Mouse (Mus musculus) MEL (cell line): ENCODE results near the gene Dthd1. TPM values are rescaled to one million over a fixed set of nuclear protein-coding genes. Genes with fewer than 3 reads are reported as not detected.

Source experiments
- DNase-seq: peaks from one replicate; pipeline ENCODE4 v3.0.0; 2011; ENCODE audit warnings: low read depth, low spot score
- H3K27ac ChIP-seq: 2 replicates; pipeline ENCODE4 v1.5.1; 2012; ENCODE audit warnings: low read depth, mild to moderate bottlenecking, control low read depth, low read length, moderate library complexity; ENCODE audit not compliant: control insufficient read depth
- H3K27me3 ChIP-seq, 2 experiments: fragments of 150-350 bp in 1 of 2; sonication (generic) in 1 of 2; 2 replicates each; pipeline ENCODE4 v1.6.1; 2012; ENCODE audit warnings: low read length in 2 of 2, mild to moderate bottlenecking in 2 of 2, improper control_type of control experiment in 1 of 2, moderate library complexity in 1 of 2; ENCODE audit not compliant: insufficient read depth in 2 of 2, control insufficient read depth in 1 of 2
- H3K36me3 ChIP-seq, 2 experiments: 2 replicates each; pipeline ENCODE4 v1.6.1; 2012 to 2014; ENCODE audit warnings: low read length in 2 of 2, improper control_type of control experiment in 1 of 2, inconsistent platforms in 1 of 2, mild to moderate bottlenecking in 1 of 2; ENCODE audit not compliant: insufficient read depth in 2 of 2, control insufficient read depth in 1 of 2
- H3K4me1 ChIP-seq, 2 experiments: fragments of 150-350 bp in 1 of 2; sonication (generic) in 1 of 2; 2 replicates each; pipeline ENCODE4 v1.6.1; 2012; ENCODE audit warnings: low read length in 2 of 2, improper control_type of control experiment in 1 of 2, mild to moderate bottlenecking in 1 of 2; ENCODE audit not compliant: insufficient read depth in 2 of 2, control insufficient read depth in 1 of 2
- H3K4me3 ChIP-seq, 2 experiments: fragments of 150-350 bp in 1 of 2; sonication (generic) in 1 of 2; 2 replicates each; pipeline ENCODE4 v1.5.1; 2012; ENCODE audit warnings: low read depth in 2 of 2, low read length in 2 of 2, mild to moderate bottlenecking in 2 of 2, moderate library complexity in 2 of 2, control low read depth in 1 of 2, improper control_type of control experiment in 1 of 2; ENCODE audit not compliant: control insufficient read depth in 1 of 2, insufficient read depth in 1 of 2
- H3K79me2 ChIP-seq: 2 replicates; pipeline ENCODE4 v1.6.1; 2012; ENCODE audit warnings: mild to moderate bottlenecking, low read length, moderate library complexity; ENCODE audit not compliant: control insufficient read depth, poor library complexity, insufficient read depth
- H3K9ac ChIP-seq: 2 replicates; pipeline ENCODE4 v1.6.1; 2012; ENCODE audit warnings: low read depth, mild to moderate bottlenecking, control low read depth, low read length, moderate library complexity; ENCODE audit not compliant: control insufficient read depth, poor library complexity, severe bottlenecking
- H3K9me3 ChIP-seq: fragments of 150-350 bp; sonication (generic); replicated peaks from 2 replicates; pipeline ENCODE4 v1.6.1; 2012; ENCODE audit warnings: mild to moderate bottlenecking, low read length, improper control_type of control experiment, moderate library complexity; ENCODE audit not compliant: insufficient read depth
- BHLHE40 ChIP-seq: IDR thresholded peaks from 2 replicates; pipeline ENCODE4 v1.6.1; 2012; ENCODE audit warnings: low read depth, mild to moderate bottlenecking, inconsistent platforms, low read length, improper control_type of control experiment, borderline replicate concordance
- CHD2 ChIP-seq: IDR thresholded peaks from 2 replicates; pipeline ENCODE4 v1.6.1; 2011; ENCODE audit warnings: low read length, improper control_type of control experiment
- CTCF ChIP-seq, 3 experiments: IDR thresholded peaks in 2 of 3; conservative IDR thresholded peaks in 1 of 3; 2 replicates each; pipeline ENCODE4 v1.5.1; 2011 to 2012; ENCODE audit warnings: low read length in 3 of 3, low read depth in 2 of 3, mild to moderate bottlenecking in 2 of 3, improper control_type of control experiment in 1 of 3, inconsistent platforms in 1 of 3, mixed read lengths in 1 of 3, moderate library complexity in 1 of 3; ENCODE audit not compliant: control insufficient read depth in 1 of 3, insufficient read depth in 1 of 3, poor library complexity in 1 of 3, severe bottlenecking in 1 of 3
- E2F4 ChIP-seq: IDR thresholded peaks from 2 replicates; pipeline ENCODE4 v1.6.1; 2011; ENCODE audit warnings: low read depth, low read length, improper control_type of control experiment, borderline replicate concordance
- ELF1 ChIP-seq: IDR thresholded peaks from 2 replicates; pipeline ENCODE4 v1.6.1; 2014; ENCODE audit warnings: low read depth, mild to moderate bottlenecking, inconsistent platforms, low read length, improper control_type of control experiment, moderate library complexity
- EP300 ChIP-seq, 2 experiments: IDR thresholded peaks; 2 replicates each; pipeline ENCODE4 v1.6.1; 2011; ENCODE audit warnings: improper control_type of control experiment in 2 of 2, low read length in 2 of 2, low read depth in 1 of 2, mild to moderate bottlenecking in 1 of 2
- ETS1 ChIP-seq: IDR thresholded peaks from 2 replicates; pipeline ENCODE4 v1.6.1; 2012; ENCODE audit warnings: low read depth, mild to moderate bottlenecking, inconsistent platforms, low read length, improper control_type of control experiment, moderate library complexity
- GABPA ChIP-seq: IDR thresholded peaks from 2 replicates; pipeline ENCODE4 v1.6.1; 2012; ENCODE audit warnings: low read depth, mild to moderate bottlenecking, inconsistent platforms, low read length, improper control_type of control experiment, moderate library complexity
- JUND ChIP-seq: IDR thresholded peaks from 2 replicates; pipeline ENCODE4 v1.6.1; 2011; ENCODE audit warnings: low read depth, mild to moderate bottlenecking, improper control_type of control experiment, low read length
- MAFK ChIP-seq: IDR thresholded peaks from 2 replicates; pipeline ENCODE4 v1.6.1; 2011; ENCODE audit warnings: low read depth, mild to moderate bottlenecking, low read length, improper control_type of control experiment, borderline replicate concordance
- MAX ChIP-seq: IDR thresholded peaks from 2 replicates; pipeline ENCODE4 v1.6.1; 2011; ENCODE audit warnings: low read length, improper control_type of control experiment
- MAZ ChIP-seq: IDR thresholded peaks from 2 replicates; pipeline ENCODE4 v1.6.1; 2012; ENCODE audit warnings: low read depth, mild to moderate bottlenecking, inconsistent platforms, low read length, improper control_type of control experiment
- MXI1 ChIP-seq: IDR thresholded peaks from 2 replicates; pipeline ENCODE4 v1.6.1; 2011; ENCODE audit warnings: mild to moderate bottlenecking, low read depth, low read length, improper control_type of control experiment
- MYC ChIP-seq: IDR thresholded peaks from 2 replicates; pipeline ENCODE4 v1.6.1; 2011; ENCODE audit warnings: low read depth, mild to moderate bottlenecking, low read length, improper control_type of control experiment, moderate library complexity
- NELFE ChIP-seq: IDR thresholded peaks from 2 replicates; pipeline ENCODE4 v1.6.1; 2011; ENCODE audit warnings: low read depth, low read length, improper control_type of control experiment
- NRF1 ChIP-seq: IDR thresholded peaks from 2 replicates; pipeline ENCODE4 v1.6.1; 2014; ENCODE audit warnings: low read depth, mild to moderate bottlenecking, inconsistent platforms, low read length, improper control_type of control experiment, moderate library complexity; ENCODE audit not compliant: poor library complexity, insufficient read depth, severe bottlenecking
- POLR2A ChIP-seq, 2 experiments: IDR thresholded peaks; 2 replicates each; pipeline ENCODE4 v1.6.1; 2011 to 2012; ENCODE audit warnings: low read length in 2 of 2, mild to moderate bottlenecking in 2 of 2, control low read depth in 1 of 2, improper control_type of control experiment in 1 of 2, low read depth in 1 of 2, moderate library complexity in 1 of 2; ENCODE audit not compliant: control insufficient read depth in 1 of 2, insufficient read depth in 1 of 2, poor library complexity in 1 of 2
- POLR2AphosphoS5 ChIP-seq: IDR thresholded peaks from 2 replicates; pipeline ENCODE4 v1.6.1; 2012; ENCODE audit warnings: low read depth, borderline replicate concordance, mild to moderate bottlenecking, inconsistent platforms, low read length, moderate library complexity, mixed read lengths
- RAD21 ChIP-seq: IDR thresholded peaks from 2 replicates; pipeline ENCODE4 v1.6.1; 2011; ENCODE audit warnings: mild to moderate bottlenecking, low read depth, low read length, improper control_type of control experiment
- RCOR1 ChIP-seq: IDR thresholded peaks from 2 replicates; pipeline ENCODE4 v1.6.1; 2012; ENCODE audit warnings: low read depth, mild to moderate bottlenecking, inconsistent platforms, low read length, improper control_type of control experiment
- SIN3A ChIP-seq: IDR thresholded peaks from 2 replicates; pipeline ENCODE4 v1.6.1; 2012; ENCODE audit warnings: low read length, improper control_type of control experiment, inconsistent platforms
- SMC3 ChIP-seq: IDR thresholded peaks from 2 replicates; pipeline ENCODE4 v1.6.1; 2011; ENCODE audit warnings: low read depth, low read length, improper control_type of control experiment
- TBP ChIP-seq: IDR thresholded peaks from 2 replicates; pipeline ENCODE4 v1.8.0; 2011; ENCODE audit warnings: low read depth, low read length, improper control_type of control experiment
- USF1 ChIP-seq: IDR thresholded peaks from 2 replicates; pipeline ENCODE4 v1.6.1; 2014; ENCODE audit warnings: low read depth, mild to moderate bottlenecking, inconsistent platforms, low read length, improper control_type of control experiment, moderate library complexity
- ZC3H11A ChIP-seq: IDR thresholded peaks from 2 replicates; pipeline ENCODE4 v1.6.1; 2012; ENCODE audit warnings: low read depth, mild to moderate bottlenecking, inconsistent platforms, low read length, improper control_type of control experiment
- ZMIZ1 ChIP-seq: IDR thresholded peaks from 2 replicates; pipeline ENCODE4 v1.6.1; 2012; ENCODE audit warnings: low read depth, mild to moderate bottlenecking, inconsistent platforms, low read length, improper control_type of control experiment, moderate library complexity
- ZNF384 ChIP-seq: IDR thresholded peaks from 2 replicates; pipeline ENCODE4 v1.6.1; 2012; ENCODE audit warnings: low read depth, mild to moderate bottlenecking, inconsistent platforms, low read length, improper control_type of control experiment
- polyA plus RNA-seq, 2 experiments: library from polyadenylated mRNA; stranded (reverse) in 1 of 2; unstranded in 1 of 2; fragments of >175 nt in 1 of 2; fragments of >200 nt in 1 of 2; gene quantifications; 2 replicates each; pipeline versions ENCODE4 v1.2.1 to v1.2.4; 2012; ENCODE audit warnings: low replicate concordance in 2 of 2, low read depth in 1 of 2; ENCODE audit not compliant: insufficient read length in 2 of 2, insufficient read depth in 1 of 2, missing spikeins in 1 of 2
- total RNA-seq: library from RNA; depleted of rRNA; stranded (reverse); fragments of 300-350 nt; gene quantifications from 2 replicates; pipeline ENCODE4 v1.2.3, GENCODE M21; 2012

The Dthd1 gene
- total and polyA plus RNA-seq, 3 experiments, result not detected

DNA sequence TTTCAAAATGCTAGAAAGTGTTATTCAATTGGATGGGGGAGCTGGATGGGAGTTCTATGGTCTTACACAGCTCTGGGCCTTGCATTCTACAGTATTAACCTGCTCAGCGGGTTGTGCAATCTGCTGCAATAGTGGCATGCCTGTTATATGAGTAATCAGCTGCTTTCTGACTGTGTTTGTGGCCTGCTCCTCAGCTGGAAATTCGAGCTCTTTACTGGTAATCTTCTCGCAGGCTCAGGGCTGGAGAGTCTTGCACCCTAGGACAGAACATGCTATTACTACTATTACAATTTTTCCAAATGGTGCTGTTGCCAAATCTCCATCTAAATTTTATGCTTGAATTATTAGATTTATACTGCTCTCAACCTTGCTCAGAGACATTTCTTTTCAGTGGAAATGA, 26.8 kb upstream of the Dthd1 start:
- no peaks in the 10 kb centered on the region for H3K27me3 ChIP-seq
- TF ChIP-seq MAZ, result no peak
- no peak for TF ChIP-seq CTCF (IDR thresholded peaks at IDR 0.05 in 2 of 3, conservative IDR thresholded peaks at IDR 0.05 in 1 of 3; ENCODE audit: control insufficient read depth in 1 of 3, insufficient read depth in 1 of 3, low read depth in 2 of 3, low read length in 3 of 3, poor library complexity in 1 of 3, severe bottlenecking in 1 of 3)
- TF ChIP-seq MYC, result no peak
- no peak for TF ChIP-seq ZC3H11A
- no peak for TF ChIP-seq TBP
- TF ChIP-seq BHLHE40, result no peak
- TF ChIP-seq GABPA, result no peak
- no peak for TF ChIP-seq MAFK
- TF ChIP-seq RCOR1, result no peak
- TF ChIP-seq SIN3A, result no peak
- TF ChIP-seq ELF1, result no peak
- no peak for TF ChIP-seq POLR2AphosphoS5
- no peak for TF ChIP-seq USF1
- TF ChIP-seq NRF1, result no peak
- no peak for TF ChIP-seq ETS1
- TF ChIP-seq RAD21, result no peak
- no peak for TF ChIP-seq JUND
- no peak for TF ChIP-seq EP300 (IDR thresholded peaks at IDR 0.05; ENCODE audit: low read depth in 1 of 2, low read length in 2 of 2)
- TF ChIP-seq MXI1, result no peak
- TF ChIP-seq POLR2A (IDR thresholded peaks at IDR 0.05; ENCODE audit: control insufficient read depth in 1 of 2, insufficient read depth in 1 of 2, low read depth in 1 of 2, low read length in 2 of 2, poor library complexity in 1 of 2), result no peak
- H3K27ac ChIP-seq, result no peak overlapping the region
- H3K4me1 ChIP-seq, result no peaks in the 10 kb centered on the region
- no peaks in the 10 kb centered on the region for H3K9me3 ChIP-seq
- no peak for DNase-seq
- H3K79me2 ChIP-seq, result no peaks in the 10 kb centered on the region
- no peaks in the 10 kb centered on the region for H3K36me3 ChIP-seq
- H3K9ac ChIP-seq, result no peak overlapping the region
- no peak overlapping the region for H3K4me3 ChIP-seq

DNA sequence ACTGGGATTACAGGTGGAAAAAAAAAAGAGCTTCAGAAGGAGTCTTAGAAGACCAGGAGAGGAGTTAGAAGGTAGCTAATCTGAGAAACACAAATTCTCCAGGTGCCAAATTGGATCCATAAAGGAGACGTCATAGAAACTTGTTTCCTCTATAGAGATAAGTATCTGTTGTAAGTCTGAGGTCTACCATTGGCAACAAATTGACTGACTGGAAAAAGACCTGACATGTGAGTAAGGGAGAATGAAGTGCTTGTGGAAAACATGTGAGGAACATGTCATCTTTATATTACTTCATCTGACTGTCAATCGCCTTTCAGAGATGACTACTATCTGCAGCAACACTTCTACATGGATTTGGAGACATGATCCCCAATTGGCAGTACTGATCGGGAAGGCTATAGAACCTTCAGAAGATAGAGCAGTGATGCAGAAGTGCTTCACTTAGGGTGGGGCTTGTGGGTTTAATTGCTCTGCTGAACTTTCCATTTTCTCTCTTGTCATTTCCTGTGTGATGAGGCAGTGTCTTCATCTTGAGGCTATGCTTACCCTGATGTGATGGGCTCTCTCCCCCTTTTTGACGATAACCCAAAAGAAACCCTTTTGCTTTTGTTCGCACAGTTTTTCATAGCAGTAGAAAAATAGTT, 22.6 kb upstream of the Dthd1 start:
- DNase-seq, result no peak
- no peaks in the 10 kb centered on the region for H3K4me1 ChIP-seq
- H3K9ac ChIP-seq, result no peak overlapping the region
- no peaks in the 10 kb centered on the region for H3K9me3 ChIP-seq
- no peak overlapping the region for H3K27ac ChIP-seq
- no peak overlapping the region for H3K4me3 ChIP-seq
- TF ChIP-seq USF1, result no peak
- no peak for TF ChIP-seq MAX
- no peak for TF ChIP-seq EP300 (IDR thresholded peaks at IDR 0.05; ENCODE audit: low read depth in 1 of 2, low read length in 2 of 2)
- no peak for TF ChIP-seq ZMIZ1
- no peak for TF ChIP-seq SMC3
- no peak for TF ChIP-seq ELF1
- TF ChIP-seq CHD2, result no peak
- no peak for TF ChIP-seq RAD21
- no peak for TF ChIP-seq TBP
- TF ChIP-seq GABPA, result no peak
- no peak for TF ChIP-seq MXI1
- no peak for TF ChIP-seq BHLHE40
- TF ChIP-seq E2F4, result no peak
- TF ChIP-seq SIN3A, result no peak
- no peak for TF ChIP-seq ZNF384
- no peak for TF ChIP-seq NELFE
- no peaks in the 10 kb centered on the region for H3K79me2 ChIP-seq
- H3K27me3 ChIP-seq, result no peaks in the 10 kb centered on the region
- H3K36me3 ChIP-seq, result no peaks in the 10 kb centered on the region
